Mouse (Mus musculus) spleen, adult 2 months (tissue): ENCODE data around the gene Exoc6b.

Experiments used
- CTCF ChIP-seq: fragments of 200-500 bp; IDR thresholded peaks from 2 replicates; pipeline ENCODE4 v1.5.1; 2011; ENCODE audit warnings: mild to moderate bottlenecking, inconsistent platforms; ENCODE audit not compliant: insufficient read depth, insufficient read length, insufficient replicate concordance; ENCODE audit errors: extremely low read depth
- POLR2A ChIP-seq: fragments of 200-500 bp; IDR thresholded peaks from 2 replicates; pipeline ENCODE4 v1.6.1; 2011; ENCODE audit warnings: low read depth, low read length, inconsistent platforms

GRCm38 (mm10) chr6:85096441-85096840 lies 27.1 kb upstream of the Exoc6b start:
- TF ChIP-seq CTCF: no peak
- TF ChIP-seq POLR2A: no peak
